Mouse (Mus musculus) liver, postnatal 0 days (tissue): ENCODE measurements around the gene Kcnj15.

Experiments
- CTCF ChIP-seq: sonication (generic); IDR thresholded peaks from 2 replicates; pipeline ENCODE4 v1.5.1; 2016; ENCODE audit warnings: antibody characterized with exemption, low read depth
- EP300 ChIP-seq: IDR thresholded peaks from 2 replicates; pipeline ENCODE4 v1.6.1; 2016; ENCODE audit warnings: antibody characterized with exemption, low read depth, mild to moderate bottlenecking

- TF ChIP-seq CTCF (no peak), EP300 (no peak)
Measured at GRCm38 (mm10) chr16:95289375-95289774, 32.0 kb downstream of the Kcnj15 start.
